Mouse (Mus musculus): Measurements from ENCODE around the gene Dusp1.

DNA sequence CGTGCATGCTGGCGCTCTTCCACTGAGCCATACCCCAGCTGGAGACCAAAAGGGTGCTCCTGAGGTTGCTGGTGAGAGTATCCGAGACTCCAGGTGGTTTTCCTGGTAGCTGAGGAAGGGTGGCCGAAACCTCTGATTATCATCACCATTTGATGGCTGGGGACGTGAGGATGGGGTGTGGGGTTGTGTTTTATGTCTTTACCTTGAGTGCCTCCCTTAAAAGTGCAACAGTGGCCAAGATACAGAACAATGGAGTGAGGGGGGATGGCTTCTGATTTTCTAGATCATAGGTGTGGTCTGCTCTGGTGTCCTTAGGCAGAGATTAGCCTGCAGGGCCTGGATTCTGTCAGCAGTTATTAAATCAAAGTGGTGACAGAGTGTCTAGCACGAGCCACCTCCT is 17.5 kb upstream of the Dusp1 start:
- TF ChIP-seq CTCF (IDR thresholded peaks at IDR 0.05; ENCODE audit: low read depth) (no peak), EP300 (optimal IDR thresholded peaks at IDR 0.05) (no peak)

Data from stomach, postnatal 0 days (tissue).